Mouse (Mus musculus): ENCODE measurements around the gene Lhx8.

- TF ChIP-seq USF1 (IDR thresholded peaks at IDR 0.05; ENCODE audit: low read depth), result no peak
- no peak for TF ChIP-seq E2F4 (IDR thresholded peaks at IDR 0.05; ENCODE audit: insufficient read depth)
- TF ChIP-seq POLR2AphosphoS2 (IDR thresholded peaks at IDR 0.05; ENCODE audit: insufficient read length, low read depth), result no peak
- TF ChIP-seq TCF12 (IDR thresholded peaks at IDR 0.05; ENCODE audit: insufficient read depth, poor library complexity, severe bottlenecking), result no peak
- no peak for TF ChIP-seq POLR2A (IDR thresholded peaks at IDR 0.05; ENCODE audit: insufficient read length, low read depth)
- no peak for TF ChIP-seq MYOD1 (IDR thresholded peaks at IDR 0.05; ENCODE audit: control insufficient read depth in 1 of 3, insufficient read length in 2 of 3, low read depth in 2 of 3)
- TF ChIP-seq CEBPB (IDR thresholded peaks at IDR 0.05; ENCODE audit: insufficient read depth, poor library complexity, severe bottlenecking), result no peak
- no peak for TF ChIP-seq MAX (IDR thresholded peaks at IDR 0.05; ENCODE audit: low read depth)
- no peak for TF ChIP-seq MYOG (IDR thresholded peaks at IDR 0.05; ENCODE audit: control insufficient read depth in 1 of 3, insufficient read depth in 1 of 3, insufficient read length in 2 of 3, low read depth in 2 of 3)
- TF ChIP-seq REST (IDR thresholded peaks at IDR 0.05; ENCODE audit: insufficient read depth, insufficient read length), result no peak
- no peak for TF ChIP-seq TCF3 (IDR thresholded peaks at IDR 0.05; ENCODE audit: insufficient read length, low read depth)
- TF ChIP-seq SRF (IDR thresholded peaks at IDR 0.05; ENCODE audit: control insufficient read depth, insufficient read length, low read depth), result no peak
Observed at GRCm38 (mm10) chr3:154290351-154290750, 40.1 kb downstream of the Lhx8 start.

Data from myocyte (in vitro differentiated cells).